Mouse (Mus musculus) adrenal gland, adult (tissue): ENCODE measurements at regions not wholly inside any gene's neighbourhood (a gene's known extent, or its start where the extent isn't known, plus 50 kb on each side); places are given as distances from the start of the nearest gene placed in this dataset.

Experiments
- DNase-seq, 2 experiments: peaks; one replicate each; pipeline ENCODE4 v3.0.0; 2022 to 2023; ENCODE audit warnings: low spot score in 1 of 2; ENCODE audit not compliant: inconsistent age in 2 of 2

GRCm38 (mm10) chrX:107477066-107477465 is 73.9 kb upstream of the Itm2a start:
- DNase-seq = peak; percentile 6 to 53

GRCm38 (mm10) chrX:107469242-107469641 is 66.1 kb upstream of the Itm2a start:
- no peak for DNase-seq
